Mouse (Mus musculus) erythroblast, embryonic 14.5 days (primary cell): ENCODE measurements around the gene Rnf208.

Experiments used
- GATA1 ChIP-seq: IDR thresholded peaks from 2 replicates; pipeline ENCODE4 v1.6.1; 2012; ENCODE audit warnings: low read length, inconsistent platforms, mixed read lengths
- TAL1 ChIP-seq: IDR thresholded peaks from 3 replicates; pipeline ENCODE4 v1.6.1; 2012; ENCODE audit warnings: low read length, inconsistent platforms, mixed read lengths

- TF ChIP-seq GATA1 (no peak), TAL1 (no peak)
These were observed 21.0 kb downstream of the Rnf208 start for GRCm38 (mm10) chr2:25262795-25263622.
